Mouse (Mus musculus) megakaryocyte, embryonic 14.5 days (primary cell): ENCODE results near the gene Idh3b.

Source experiments
- FLI1 ChIP-seq: IDR thresholded peaks from 2 replicates; pipeline ENCODE4 v1.6.1; 2012; ENCODE audit warnings: low read length, inconsistent platforms, mixed read lengths
- GATA1 ChIP-seq: IDR thresholded peaks from 3 replicates; pipeline ENCODE4 v1.6.1; 2012; ENCODE audit warnings: mixed read lengths, low read length, inconsistent platforms, borderline replicate concordance

- TF ChIP-seq GATA1 (no peak), FLI1 (no peak)
Observed at GRCm38 (mm10) chr2:130295331-130296133, 11.2 kb upstream of the Idh3b start.
